Mouse (Mus musculus): ENCODE results near the gene Tox2.

- TF ChIP-seq POLR2A (IDR thresholded peaks at IDR 0.05; ENCODE audit: control insufficient read depth, extremely low read depth, insufficient read depth, low read length, poor library complexity) = no peak
- TF ChIP-seq CTCF (IDR thresholded peaks at IDR 0.05; ENCODE audit: borderline replicate concordance, control insufficient read depth, extremely low read depth, insufficient read depth, low read length, poor library complexity) = no peak
Observed at GRCm38 (mm10) chr2:163370175-163370574, 167.2 kb downstream of the Tox2 start.

All from thymus, adult 2 months (tissue).